Mouse (Mus musculus): ENCODE results near the gene Mthfr. TPM values are rescaled to one million over a fixed set of nuclear protein-coding genes. Genes with fewer than 3 reads are reported as not detected.

Gene Mthfr
- 6.4 and 8.6 TPM in 2 replicates for polyA plus RNA-seq (2015; fragmentation: Nextera tagmentation; extraction: Ambion mirVana)

GRCm38 (mm10) chr4:148038600-148039253 lies at the start of gene Mthfr, which contains the start of gene Clcn6:
Gene Mthfr, plus strand, starts transcription at chr4:148039077.
Gene Clcn6, minus strand, starts transcription at chr4:148038821.

GRCm38 (mm10) chr4:148000202-148000772 lies 38.6 kb upstream of the Mthfr start, which contains the start of gene Nppa:
Gene Nppa, plus strand, starts transcription at chr4:148000722.

DNA sequence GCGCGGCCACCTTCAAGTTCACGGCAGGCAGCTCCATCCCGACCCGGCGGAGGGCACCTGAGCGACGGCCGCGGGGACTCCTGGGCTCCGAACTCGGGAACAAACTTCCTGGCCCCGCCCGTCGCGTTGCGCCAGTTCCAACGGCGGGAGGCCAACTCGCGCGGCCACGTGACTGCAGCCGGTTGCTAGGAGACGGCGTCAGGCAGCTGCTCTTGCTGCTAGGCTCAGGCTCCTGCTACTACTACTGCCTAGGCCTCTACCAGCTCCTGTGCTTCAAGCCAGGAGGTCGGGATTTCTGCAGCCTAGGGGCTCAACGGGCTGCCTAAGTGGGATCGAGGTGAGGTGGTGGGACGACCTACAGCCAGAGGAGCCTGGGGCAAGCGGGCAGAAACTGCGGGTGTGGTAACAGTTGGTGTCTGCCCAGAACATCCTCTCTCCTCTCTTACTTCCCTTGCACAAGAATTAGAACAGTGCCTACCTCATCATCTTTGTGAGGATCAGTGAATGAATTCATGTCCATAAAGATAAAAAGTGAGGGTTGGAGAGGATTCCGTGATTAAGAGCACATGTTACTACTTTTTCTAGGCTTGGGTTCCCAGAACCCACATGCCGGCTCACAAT lies 49.1 kb downstream of the Mthfr start, which contains the start of gene Agtrap:
Gene Agtrap (minus strand): TSS at position 125 of the 621 bp plus-strand sequence.

Other genes starting within 250 kb of the Mthfr start
- 9.1 and 9.3 TPM in 2 replicates for gene Zfp984, start 229.3 kb upstream of the Mthfr start, polyA plus RNA-seq (2015; fragmentation: Nextera tagmentation; extraction: Ambion mirVana)
- gene Zfp933, start 190.7 kb upstream of the Mthfr start, polyA plus RNA-seq (2015; fragmentation: Nextera tagmentation; extraction: Ambion mirVana) = 2.3 and 3.1 TPM in 2 replicates
- gene Miip, start 170.3 kb upstream of the Mthfr start, polyA plus RNA-seq (2015; fragmentation: Nextera tagmentation; extraction: Ambion mirVana) = 38.2 and 40.9 TPM in 2 replicates
- gene Fv1, start 170.1 kb upstream of the Mthfr start, polyA plus RNA-seq (2015; fragmentation: Nextera tagmentation; extraction: Ambion mirVana) = 2.2 and 2.7 TPM in 2 replicates
- gene Mfn2, start 134.4 kb upstream of the Mthfr start, polyA plus RNA-seq (2015; fragmentation: Nextera tagmentation; extraction: Ambion mirVana) = 13.5 and 16.2 TPM in 2 replicates
- 14.1 and 19.1 TPM in 2 replicates for gene Plod1, start 102.3 kb upstream of the Mthfr start, polyA plus RNA-seq (2015; fragmentation: Nextera tagmentation; extraction: Ambion mirVana)
- gene 2510039O18Rik, start 98.2 kb upstream of the Mthfr start, polyA plus RNA-seq (2015; fragmentation: Nextera tagmentation; extraction: Ambion mirVana) = 11.2 and 12.5 TPM in 2 replicates
- gene Nppb, start 53.3 kb upstream of the Mthfr start, polyA plus RNA-seq (2015; fragmentation: Nextera tagmentation; extraction: Ambion mirVana) = 0.28 TPM in 1 of 2 replicates, not detected in the other
- 0.41 and 0.42 TPM in 2 replicates for gene Nppa, start 38.4 kb upstream of the Mthfr start, polyA plus RNA-seq (2015; fragmentation: Nextera tagmentation; extraction: Ambion mirVana)
- gene Clcn6, start 256 bp upstream of the Mthfr start, polyA plus RNA-seq (2015; fragmentation: Nextera tagmentation; extraction: Ambion mirVana) = 1.3 and 1.4 TPM in 2 replicates
- gene Agtrap, start 49.0 kb downstream of the Mthfr start, polyA plus RNA-seq (2015; fragmentation: Nextera tagmentation; extraction: Ambion mirVana) = 12.8 and 18.7 TPM in 2 replicates
- 28.9 and 30.4 TPM in 2 replicates for gene Mad2l2, start 91.3 kb downstream of the Mthfr start, polyA plus RNA-seq (2015; fragmentation: Nextera tagmentation; extraction: Ambion mirVana)
- gene Draxin, start 91.6 kb downstream of the Mthfr start, polyA plus RNA-seq (2015; fragmentation: Nextera tagmentation; extraction: Ambion mirVana) = 0.02 TPM in 1 of 2 replicates, not detected in the other
- gene Fbxo6, start 113.1 kb downstream of the Mthfr start, polyA plus RNA-seq (2015; fragmentation: Nextera tagmentation; extraction: Ambion mirVana) = 18.5 and 20.4 TPM in 2 replicates
- gene Fbxo44, start 121.4 kb downstream of the Mthfr start, polyA plus RNA-seq (2015; fragmentation: Nextera tagmentation; extraction: Ambion mirVana) = 1.3 and 1.4 TPM in 2 replicates
- 0.12 TPM in 1 of 2 replicates, not detected in the other for gene Fbxo2, start 121.5 kb downstream of the Mthfr start, polyA plus RNA-seq (2015; fragmentation: Nextera tagmentation; extraction: Ambion mirVana)
- gene Disp3, start 248.9 kb downstream of the Mthfr start, polyA plus RNA-seq (2015; fragmentation: Nextera tagmentation; extraction: Ambion mirVana) = 0.02 and 0.11 TPM in 2 replicates

Measured in spleen, postnatal 0 days (tissue).